Mouse (Mus musculus): Measurements from ENCODE around the gene Ptprj. TPM values are rescaled to one million over a fixed set of nuclear protein-coding genes. Genes with fewer than 3 reads are reported as not detected.
A peak's percentile ranks its signal among the peaks of the same experiment; 100 is the strongest.

The Ptprj gene
- polyA plus RNA-seq, 1 experiment from 2014 or later = 2.7 TPM

- no peak overlapping the region for H3K27ac ChIP-seq (replicated peaks)
- no peaks in the 10 kb centered on the region for H3K36me3 ChIP-seq (replicated peaks)
- H3K9me3 ChIP-seq = peaks cover 3% of the 10 kb centered on the region; the same call in 1 of the 2 replicates
- H3K27me3 ChIP-seq (replicated peaks; ENCODE audit: low read depth, poor library complexity, severe bottlenecking) = 0 out of 2 replicates have a peak, but pooled peaks cover 4% of the 10 kb centered on the region
- no peak overlapping the region for H3K4me3 ChIP-seq
- no peak for DNase-seq (ENCODE audit: low spot score)
- 0 out of 2 replicates have a peak, but pooled peaks cover 3% of the 10 kb centered on the region for H3K4me1 ChIP-seq
- WGBS = 85% methylated on average over 1 of the region's 1 CpGs
These were observed 7.7 kb upstream of the Ptprj start for GRCm38 (mm10) chr2:90588141-90588540.

- H3K27me3 ChIP-seq (replicated peaks; ENCODE audit: low read depth, poor library complexity, severe bottlenecking) = peaks cover 18% of the 10 kb centered on the region; the same call in 1 of the 2 replicates
- H3K27ac ChIP-seq (replicated peaks) = no peak overlapping the region
- no peak for DNase-seq (ENCODE audit: low spot score)
- peaks cover 19% of the 10 kb centered on the region for H3K4me1 ChIP-seq
- 53% methylated on average over 4 of the region's 4 CpGs for WGBS
- H3K4me3 ChIP-seq = no peak overlapping the region
- no peaks in the 10 kb centered on the region for H3K9me3 ChIP-seq
- H3K36me3 ChIP-seq (replicated peaks) = no peaks in the 10 kb centered on the region
These were observed 4.1 kb upstream of the Ptprj start for GRCm38 (mm10) chr2:90584506-90584905.

- DNase-seq (ENCODE audit: low spot score) = no peak
- H3K4me3 ChIP-seq = no peak overlapping the region
These were observed 3.2 kb upstream of the Ptprj start for GRCm38 (mm10) chr2:90583628-90584131.

GRCm38 (mm10) chr2:90582814-90583213 lies 2.4 kb upstream of the Ptprj start:
- H3K4me3 ChIP-seq = no peak overlapping the region
- H3K36me3 ChIP-seq (replicated peaks) = no peaks in the 10 kb centered on the region

More at GRCm38 (mm10) chr2:90583628-90584131, 3.2 kb upstream of the Ptprj start:
- Histone ChIP-seq H3K9me3 (no peaks in the 10 kb centered on the region), H3K27ac (replicated peaks) (no peak overlapping the region), H3K27me3 (replicated peaks; ENCODE audit: low read depth, poor library complexity, severe bottlenecking) (peaks cover 21% of the 10 kb centered on the region; the same call in 1 of the 2 replicates), H3K4me1 (peaks cover 28% of the 10 kb centered on the region), H3K36me3 (replicated peaks) (no peaks in the 10 kb centered on the region)
- 46% methylated on average over 5 of the region's 5 CpGs for WGBS

GRCm38 (mm10) chr2:90582311-90582710 lies 1.9 kb upstream of the Ptprj start:
- no peaks in the 10 kb centered on the region for H3K36me3 ChIP-seq (replicated peaks)
- H3K27ac ChIP-seq (replicated peaks) = no peak overlapping the region
- H3K4me3 ChIP-seq = no peak overlapping the region
- no peak for DNase-seq (ENCODE audit: low spot score)
- peaks cover 30% of the 10 kb centered on the region for H3K4me1 ChIP-seq
- 81% methylated on average over 4 of the region's 4 CpGs for WGBS
- H3K27me3 ChIP-seq (replicated peaks; ENCODE audit: low read depth, poor library complexity, severe bottlenecking) = peaks cover 21% of the 10 kb centered on the region; the same call in 1 of the 2 replicates
- no peaks in the 10 kb centered on the region for H3K9me3 ChIP-seq

More at GRCm38 (mm10) chr2:90582814-90583213, 2.4 kb upstream of the Ptprj start:
- no peak for DNase-seq (ENCODE audit: low spot score)
- Histone ChIP-seq H3K9me3 (no peaks in the 10 kb centered on the region), H3K4me1 (peaks cover 30% of the 10 kb centered on the region), H3K27ac (replicated peaks) (no peak overlapping the region), H3K27me3 (replicated peaks; ENCODE audit: low read depth, poor library complexity, severe bottlenecking) (peaks cover 21% of the 10 kb centered on the region; the same call in 1 of the 2 replicates)
- 68% methylated on average over 2 of the region's 2 CpGs for WGBS

GRCm38 (mm10) chr2:90581796-90582125 lies 1.3 kb upstream of the Ptprj start:
- WGBS = 29% methylated on average over 1 of the region's 1 CpGs
- no peak overlapping the region for H3K4me3 ChIP-seq
- H3K27me3 ChIP-seq (replicated peaks; ENCODE audit: low read depth, poor library complexity, severe bottlenecking) = peaks cover 21% of the 10 kb centered on the region; the same call in 1 of the 2 replicates
- no peaks in the 10 kb centered on the region for H3K9me3 ChIP-seq
- peaks cover 30% of the 10 kb centered on the region for H3K4me1 ChIP-seq
- DNase-seq (ENCODE audit: low spot score) = no peak
- H3K36me3 ChIP-seq (replicated peaks) = no peaks in the 10 kb centered on the region
- no peak overlapping the region for H3K27ac ChIP-seq (replicated peaks)

- Histone ChIP-seq H3K9me3 (no peaks in the 10 kb centered on the region), H3K27ac (replicated peaks) (peak overlapping the region; percentile 94), H3K27me3 (replicated peaks; ENCODE audit: low read depth, poor library complexity, severe bottlenecking) (peaks cover 21% of the 10 kb centered on the region; the same call in 1 of the 2 replicates), H3K36me3 (replicated peaks) (no peaks in the 10 kb centered on the region), H3K4me3 (peak overlapping the region; percentile 88), H3K4me1 (peaks cover 30% of the 10 kb centered on the region)
- WGBS = 16% methylated on average over 11 of the region's 11 CpGs
- no peak for DNase-seq (ENCODE audit: low spot score)
These were observed 754 bp upstream of the Ptprj start for GRCm38 (mm10) chr2:90581006-90581795.

GRCm38 (mm10) chr2:90579728-90580235 lies 665 bp downstream of the Ptprj start:
- Histone ChIP-seq H3K4me3 (peak overlapping the region; percentile 88), H3K9me3 (no peaks in the 10 kb centered on the region), H3K4me1 (peaks cover 30% of the 10 kb centered on the region), H3K27me3 (replicated peaks; ENCODE audit: low read depth, poor library complexity, severe bottlenecking) (peaks cover 21% of the 10 kb centered on the region; the same call in 1 of the 2 replicates), H3K27ac (replicated peaks) (peak overlapping the region; percentile 94), H3K36me3 (replicated peaks) (no peaks in the 10 kb centered on the region)
- WGBS = under 1% methylated on average over 44 of the region's 44 CpGs
- DNase-seq (ENCODE audit: low spot score) = peak; percentile 85

GRCm38 (mm10) chr2:90579038-90579727 lies 1.3 kb downstream of the Ptprj start:
- Histone ChIP-seq H3K4me3 (peak overlapping the region; percentile 88), H3K9me3 (no peaks in the 10 kb centered on the region), H3K27ac (replicated peaks) (peak overlapping the region; percentile 94), H3K27me3 (replicated peaks; ENCODE audit: low read depth, poor library complexity, severe bottlenecking) (peaks cover 21% of the 10 kb centered on the region; the same call in 1 of the 2 replicates), H3K4me1 (peaks cover 35% of the 10 kb centered on the region), H3K36me3 (replicated peaks) (no peaks in the 10 kb centered on the region)
- WGBS = 2% methylated on average over 23 of the region's 23 CpGs
- no peak for DNase-seq (ENCODE audit: low spot score)

- Histone ChIP-seq H3K4me3 (no peak overlapping the region), H3K4me1 (peaks cover 38% of the 10 kb centered on the region), H3K27me3 (replicated peaks; ENCODE audit: low read depth, poor library complexity, severe bottlenecking) (peaks cover 13% of the 10 kb centered on the region; the same call in 1 of the 2 replicates), H3K27ac (replicated peaks) (no peak overlapping the region), H3K36me3 (replicated peaks) (no peaks in the 10 kb centered on the region), H3K9me3 (no peaks in the 10 kb centered on the region)
- WGBS = 84% methylated on average over 7 of the region's 7 CpGs
- no peak for DNase-seq (ENCODE audit: low spot score)
These were observed 2.8 kb downstream of the Ptprj start for GRCm38 (mm10) chr2:90577451-90578279.

GRCm38 (mm10) chr2:90576936-90577335 lies 3.5 kb downstream of the Ptprj start:
- Histone ChIP-seq H3K4me1 (peaks cover 46% of the 10 kb centered on the region), H3K4me3 (no peak overlapping the region), H3K27ac (replicated peaks) (no peak overlapping the region), H3K9me3 (no peaks in the 10 kb centered on the region), H3K36me3 (replicated peaks) (no peaks in the 10 kb centered on the region), H3K27me3 (replicated peaks; ENCODE audit: low read depth, poor library complexity, severe bottlenecking) (0 out of 2 replicates have a peak, but pooled peaks cover 6% of the 10 kb centered on the region)
- WGBS = 26% methylated on average over 1 of the region's 1 CpGs
- DNase-seq (ENCODE audit: low spot score) = no peak
